Mouse (Mus musculus) thymus, postnatal 0 days (tissue): ENCODE data around the gene Lmntd2. TPM values are rescaled to one million over a fixed set of nuclear protein-coding genes. Genes with fewer than 3 reads are reported as not detected.
A peak's percentile ranks its signal among the peaks of the same experiment; 100 is the strongest.
"Not testable (repeated sequence)": the region's sequence is repeated elsewhere in the genome, so short reads cannot be mapped to it uniquely, and the experiment has no call there.

Experiments
- DNase-seq: peaks from one replicate; pipeline ENCODE4 v3.0.0-alpha.2; 2015; ENCODE audit warnings: low spot score
- polyA plus RNA-seq: library from polyadenylated mRNA; unstranded; fragments of >200 nt; fragmentation: Nextera tagmentation; extraction: Ambion mirVana; gene quantifications from 2 replicates; pipeline ENCODE4 v1.2.1, GENCODE M21; 2015

Gene Lmntd2
- 1.1 and 1.8 TPM in 2 replicates for polyA plus RNA-seq

DNA sequence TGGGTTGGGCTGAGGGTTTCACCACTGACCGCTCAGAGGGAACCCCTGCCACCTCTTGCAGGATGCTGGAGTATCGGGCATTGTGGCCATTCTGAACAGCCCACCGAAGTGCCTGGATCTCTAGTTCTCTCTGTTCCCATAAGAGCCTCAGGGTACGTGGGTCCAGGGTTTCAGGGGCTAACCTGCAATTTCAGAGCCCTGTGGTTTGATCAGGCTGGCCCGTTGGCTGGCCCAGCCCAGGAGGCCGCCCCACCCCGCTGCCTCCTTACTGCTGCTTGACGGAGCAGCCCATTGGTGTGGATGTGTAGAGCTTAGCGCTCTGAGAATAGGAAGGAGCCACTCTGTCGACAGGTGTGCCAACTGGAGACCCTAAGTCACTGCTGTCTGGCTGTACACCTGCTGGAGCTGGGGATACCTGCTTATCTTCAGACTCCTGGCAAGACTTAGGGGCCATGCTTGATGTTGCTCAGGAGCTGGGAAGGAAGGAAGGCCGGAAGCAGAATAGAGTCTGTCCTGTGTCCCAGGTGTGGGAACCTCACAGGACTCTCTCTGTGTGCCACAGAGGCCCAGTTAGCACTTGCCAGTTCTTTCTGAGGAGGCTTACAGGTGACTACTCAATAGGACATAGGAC lies at the start of gene Lmntd2:
TSS of gene Lmntd2 (minus strand) at position 476 of the 631 bp plus-strand sequence.
- no peak for DNase-seq

DNA sequence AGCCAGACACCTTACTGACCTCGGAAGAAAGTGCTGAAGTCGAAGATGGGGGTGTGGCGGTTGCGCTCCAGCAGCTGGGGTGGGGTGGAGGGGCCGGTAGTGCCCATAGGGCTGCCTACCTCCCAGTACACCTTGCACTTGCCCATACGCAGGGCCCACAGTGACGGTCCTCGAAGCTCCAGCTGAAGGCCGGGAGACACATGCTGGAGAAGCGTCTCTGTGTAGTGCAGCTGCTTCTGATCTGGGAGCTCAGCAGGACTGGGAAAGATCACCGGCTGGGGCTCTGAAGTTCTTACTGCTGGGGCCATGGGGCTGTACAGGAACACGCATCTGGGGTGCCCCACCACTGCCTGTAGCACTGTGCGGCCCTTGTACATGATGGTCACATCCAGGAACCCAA lies 49.8 kb upstream of the Lmntd2 start:
- DNase-seq: no peak

DNA sequence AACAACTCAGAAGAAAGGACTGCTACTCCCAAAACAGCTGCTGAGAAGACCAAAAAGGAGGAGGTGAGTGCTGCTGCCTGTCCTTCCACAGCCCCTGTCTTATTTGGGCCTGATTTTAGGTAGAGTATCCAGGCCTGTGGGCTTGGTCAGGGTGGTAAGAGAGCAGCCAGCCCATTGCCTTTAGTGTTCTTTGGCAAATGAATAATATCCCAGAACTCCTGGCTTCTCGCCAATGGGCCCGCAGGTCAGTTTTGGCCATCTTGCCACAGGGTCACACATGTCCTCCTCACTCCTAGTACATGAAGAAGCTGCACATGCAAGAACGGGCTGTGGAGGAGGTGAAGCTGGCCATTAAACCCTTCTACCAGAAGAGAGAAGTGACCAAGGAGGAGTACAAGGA lies 47.6 kb upstream of the Lmntd2 start:
- no peak for DNase-seq

DNA sequence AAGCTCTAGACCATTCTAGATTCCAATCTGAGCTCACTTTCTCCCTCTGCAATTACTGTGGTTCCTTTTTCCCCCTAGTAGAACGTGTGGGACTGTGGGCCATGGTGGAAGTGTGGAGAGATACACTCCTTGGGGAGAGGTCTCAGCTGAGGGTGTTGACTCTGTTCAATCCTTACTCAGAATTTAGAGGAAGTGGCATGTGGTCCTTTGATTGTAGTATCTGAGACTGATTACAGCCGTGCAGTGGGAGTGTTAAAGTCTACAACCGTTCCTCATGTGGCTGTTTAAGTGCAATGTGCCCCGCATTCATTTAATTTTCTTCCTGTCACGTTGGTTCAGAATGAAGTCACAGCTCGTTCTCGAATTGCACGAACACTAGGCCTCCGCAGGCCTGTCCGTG lies 42.3 kb upstream of the Lmntd2 start:
- no peak for DNase-seq

DNA sequence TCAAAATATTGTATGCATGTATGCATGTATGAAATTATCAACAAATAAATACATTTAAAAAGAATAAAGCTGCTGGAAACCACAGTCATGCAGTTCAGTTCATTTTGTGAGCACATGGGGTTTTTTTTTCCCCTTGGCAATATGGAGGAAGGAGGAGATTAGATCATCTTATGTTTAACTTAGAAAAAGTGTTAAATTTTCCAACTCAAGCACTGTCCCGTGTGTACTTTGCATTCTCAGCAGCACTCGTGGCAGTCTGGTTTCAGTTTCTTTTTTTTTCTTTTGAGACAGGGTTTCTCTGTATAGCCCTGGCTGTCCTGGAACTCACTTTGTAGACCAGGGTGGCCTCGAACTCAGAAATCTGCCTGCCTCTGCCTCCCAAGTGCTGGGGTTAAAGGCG lies 36.6 kb upstream of the Lmntd2 start:
- DNase-seq: not testable (repeated sequence)

DNA sequence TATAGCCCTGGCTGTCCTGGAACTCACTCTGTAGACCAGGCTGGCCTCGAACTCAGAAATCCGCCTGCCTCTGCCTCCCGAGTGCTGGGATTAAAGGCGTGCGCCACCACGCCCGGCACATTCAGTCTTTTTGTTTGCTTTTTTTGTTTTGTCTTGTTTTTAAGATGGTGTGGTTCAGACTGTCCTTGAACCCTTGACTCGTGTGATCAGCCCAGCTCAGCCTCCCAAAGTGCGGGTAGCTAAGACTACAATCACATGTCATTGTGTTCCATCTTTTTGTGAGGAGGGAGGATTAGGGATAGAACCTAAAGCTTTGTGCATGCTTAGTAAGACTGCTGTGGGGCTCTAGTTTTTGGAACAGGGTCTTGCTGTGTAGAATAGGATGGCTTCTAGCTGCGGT lies 17.7 kb upstream of the Lmntd2 start:
- DNase-seq: no peak

DNA sequence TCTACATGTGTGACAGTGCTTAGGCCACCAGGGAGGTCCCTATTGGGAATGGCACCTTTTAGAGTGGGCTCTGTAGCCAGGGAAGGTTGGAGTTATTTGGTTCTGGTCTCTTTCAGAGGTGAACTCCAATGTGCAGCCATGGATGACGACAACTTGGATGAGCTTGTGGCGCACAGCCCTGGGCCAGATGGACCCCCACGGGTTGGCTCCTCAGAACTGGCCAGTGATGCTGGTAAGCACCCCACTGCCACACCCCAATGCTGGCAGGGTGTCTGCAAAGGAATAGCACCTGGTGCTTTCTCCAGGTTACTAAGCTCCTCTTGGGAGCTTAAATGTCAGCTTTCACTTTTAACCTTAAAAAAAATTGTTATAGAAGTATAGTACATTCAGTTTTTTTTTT lies 17.2 kb upstream of the Lmntd2 start:
- DNase-seq: no peak

DNA sequence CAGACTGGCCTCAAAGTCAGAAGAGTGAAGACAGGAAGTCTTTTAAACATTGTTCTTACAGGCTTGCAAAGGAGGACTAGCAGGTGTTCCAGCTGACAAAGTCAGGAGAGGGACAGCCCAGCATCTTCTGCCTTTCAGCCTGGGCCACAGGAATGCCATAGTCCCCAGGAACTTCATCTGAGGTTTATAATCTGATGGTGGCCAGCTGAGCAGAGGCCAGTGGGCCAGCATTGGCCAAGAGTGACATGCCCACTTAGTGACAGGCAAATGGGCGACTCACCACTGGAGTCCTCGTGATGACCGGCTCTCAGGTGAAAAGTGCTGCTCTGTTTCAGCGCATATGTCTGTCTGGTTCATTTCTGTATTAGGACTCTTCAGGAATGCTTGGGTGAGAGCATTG lies 16.7 kb upstream of the Lmntd2 start:
- no peak for DNase-seq

DNA sequence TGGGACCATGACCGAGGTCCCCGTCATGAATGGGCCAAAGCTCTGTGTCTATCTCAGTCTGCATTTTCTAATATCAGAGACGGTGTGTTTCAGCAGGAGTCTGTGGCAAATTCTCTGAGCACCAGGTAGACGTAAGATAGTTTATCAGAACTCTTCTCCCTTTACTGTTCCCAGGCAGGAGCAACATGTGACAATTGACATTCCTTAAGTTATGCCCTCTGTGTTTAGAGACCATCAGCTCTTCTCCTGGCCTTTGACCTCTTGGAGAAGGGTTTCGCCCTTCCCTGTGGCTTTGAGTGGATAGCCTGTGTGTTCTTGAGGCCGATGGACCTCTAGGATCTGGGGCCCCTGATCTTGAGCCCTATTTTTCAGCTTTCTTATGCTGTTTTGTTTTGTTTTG lies 15.8 kb upstream of the Lmntd2 start:
- no peak for DNase-seq

DNA sequence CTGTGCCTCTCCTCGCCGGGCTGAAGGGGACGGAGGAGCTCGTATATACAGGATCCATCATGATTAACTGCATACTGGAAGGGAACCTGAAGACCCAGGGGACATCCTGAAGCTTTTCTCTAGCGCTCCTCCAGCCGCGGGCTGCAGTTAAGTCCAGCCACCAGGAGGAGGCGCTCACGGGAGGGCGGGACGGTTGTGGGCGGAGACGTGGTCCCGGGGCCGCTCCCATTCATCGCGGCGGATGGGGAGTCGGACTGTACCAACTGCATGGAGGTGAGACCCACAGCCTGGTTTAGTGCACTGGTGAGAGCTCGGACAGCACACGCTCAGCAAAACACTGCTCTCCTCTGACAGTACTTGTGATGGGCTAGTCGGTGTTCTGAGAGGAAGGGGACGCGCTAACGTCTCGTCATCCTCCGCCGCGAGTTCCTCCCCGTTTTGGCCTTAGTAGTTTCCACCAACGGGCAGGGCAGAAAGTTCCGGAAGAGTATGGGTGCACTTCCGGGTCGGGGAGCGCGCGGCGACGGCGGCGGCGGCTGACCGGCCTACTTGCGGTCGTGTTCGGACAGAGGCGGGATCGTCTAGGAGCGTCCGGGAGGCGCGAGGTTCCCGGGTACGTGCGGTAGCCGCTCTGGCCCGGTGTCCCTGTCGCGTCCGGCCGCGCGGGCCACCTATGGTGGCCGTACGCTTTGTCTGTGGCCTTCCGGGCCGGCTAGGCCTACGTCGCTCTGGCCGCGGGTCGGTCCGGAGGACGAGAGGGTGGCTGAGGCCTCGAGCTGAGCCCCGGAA lies 14.6 kb upstream of the Lmntd2 start, which contains the start of gene Phrf1:
TSS of gene Phrf1 (plus strand) at position 506 of the 789 bp plus-strand sequence.
- DNase-seq: peak; percentile 93

DNA sequence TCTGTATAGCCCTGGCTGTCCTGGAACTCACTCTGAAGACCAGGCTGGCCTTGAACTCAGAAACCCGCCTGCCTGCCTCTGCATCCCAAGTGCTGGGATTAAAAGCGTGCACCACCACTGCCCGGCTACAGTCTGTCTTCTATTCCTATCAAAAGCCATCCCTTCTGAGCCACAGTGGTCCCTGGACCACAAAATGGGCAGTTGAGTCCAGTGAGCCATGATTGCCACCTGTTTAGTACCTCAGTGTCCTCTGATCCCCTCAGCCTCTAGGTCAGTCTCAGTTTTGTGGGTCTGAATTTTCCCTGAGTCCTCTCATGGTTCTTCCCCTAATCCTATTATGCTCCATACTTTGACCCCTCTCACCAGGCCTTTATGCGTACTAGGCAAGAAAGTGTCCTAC lies 13.9 kb upstream of the Lmntd2 start:
- DNase-seq: no peak

DNA sequence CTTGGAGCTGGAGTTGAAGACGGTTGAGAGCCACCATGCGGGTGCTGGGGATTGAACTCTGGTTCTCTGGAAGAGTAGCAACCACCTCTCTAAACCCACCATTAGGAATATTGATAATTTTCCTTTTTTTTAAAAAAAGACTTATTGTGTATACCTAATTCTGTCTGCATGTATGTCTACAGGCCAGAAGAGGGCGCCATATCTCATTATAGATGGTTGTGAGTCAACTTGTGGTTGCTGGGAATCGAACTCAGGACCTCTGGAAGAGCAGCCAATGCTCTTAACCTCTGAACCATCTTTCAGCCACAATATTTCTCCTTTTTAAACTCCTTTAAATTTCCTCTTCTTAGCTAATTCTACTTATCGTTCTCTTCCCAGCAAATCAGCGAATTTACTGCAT lies 12.7 kb upstream of the Lmntd2 start:
- DNase-seq: no peak

DNA sequence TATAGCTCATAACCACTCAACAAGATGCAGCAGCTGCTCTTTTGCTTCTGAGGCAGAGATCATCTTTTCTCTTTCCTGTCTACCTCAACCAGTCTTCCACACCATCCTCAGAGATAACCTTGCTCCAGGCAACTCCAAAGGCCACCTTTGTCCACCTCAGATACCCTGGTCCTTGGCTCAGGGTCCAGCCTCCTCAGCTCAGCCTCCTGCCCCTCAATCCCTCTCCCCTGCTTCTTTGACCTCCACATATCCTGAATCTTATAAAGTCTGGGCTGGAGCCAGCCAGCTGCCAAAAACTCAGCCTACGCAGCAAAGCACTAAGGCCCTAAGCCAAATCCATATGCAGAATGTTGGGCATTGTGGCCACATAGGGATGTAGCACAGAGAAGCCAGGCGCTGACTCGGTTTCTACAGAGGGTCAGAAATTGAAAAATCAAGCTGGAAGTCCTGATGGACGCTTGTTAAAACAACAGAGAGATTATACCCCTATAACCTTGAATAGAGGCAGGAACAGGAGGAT lies 8.9 kb upstream of the Lmntd2 start:
- DNase-seq: no peak

DNA sequence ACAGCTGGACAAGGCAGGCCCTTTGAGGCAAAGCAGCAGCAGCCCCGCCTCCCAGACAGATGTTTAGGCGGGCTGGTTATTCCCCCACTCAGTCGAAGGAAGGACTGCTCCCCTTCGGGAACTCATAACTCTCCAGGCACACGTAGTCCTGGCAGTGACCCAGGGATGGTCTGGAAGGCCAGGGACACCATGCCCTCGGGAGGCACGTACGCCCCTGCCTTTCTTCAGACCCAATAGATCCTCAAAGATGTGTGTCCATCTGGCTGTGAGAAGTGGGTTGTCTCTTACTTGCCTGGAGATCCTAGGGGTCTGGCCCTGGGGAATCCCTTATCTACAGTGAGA lies 8.2 kb upstream of the Lmntd2 start:
- DNase-seq: no peak

DNA sequence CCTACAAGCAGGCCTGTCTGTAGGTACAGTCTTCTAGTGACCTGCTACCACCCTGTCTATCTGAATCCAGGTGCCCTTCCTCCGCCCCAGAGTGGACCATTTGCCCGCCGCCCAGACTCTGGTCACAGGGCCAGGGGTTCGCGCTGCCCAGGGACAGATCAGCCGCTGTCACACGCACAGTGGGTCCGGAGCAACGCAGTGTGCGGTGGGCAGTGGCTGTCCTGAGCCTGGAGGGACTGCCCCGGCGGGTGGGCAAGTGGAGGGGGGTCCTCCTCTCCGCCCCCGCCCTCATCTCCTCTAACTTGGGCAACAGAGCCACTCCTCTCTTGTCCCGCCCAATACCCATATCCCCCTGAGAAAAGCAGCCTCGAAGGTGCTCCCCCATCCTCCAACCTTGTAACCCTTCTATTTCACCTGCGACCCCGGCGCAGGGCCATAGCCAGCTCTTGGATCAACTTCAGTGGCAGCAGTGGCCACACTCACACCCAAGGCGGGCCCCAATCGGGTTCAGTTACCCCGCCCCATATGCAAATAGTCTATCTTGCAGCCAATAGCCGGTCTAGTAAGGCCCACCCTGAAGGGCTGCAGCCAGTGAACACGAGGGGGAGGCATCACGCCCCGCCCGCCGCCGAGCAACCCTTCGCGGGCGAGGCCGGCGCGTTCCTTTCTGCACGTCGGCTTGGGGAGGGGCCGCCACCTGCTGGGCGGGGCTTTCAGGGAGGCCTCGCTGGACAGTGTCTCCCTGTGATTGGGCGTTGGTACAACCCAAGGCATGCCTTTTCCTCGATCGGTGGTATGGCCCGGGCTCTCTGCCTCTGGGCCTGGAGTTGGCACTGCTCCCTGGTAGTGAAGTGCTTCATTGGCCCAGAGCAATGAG lies 7.6 kb upstream of the Lmntd2 start:
- DNase-seq: peak; percentile 96

DNA sequence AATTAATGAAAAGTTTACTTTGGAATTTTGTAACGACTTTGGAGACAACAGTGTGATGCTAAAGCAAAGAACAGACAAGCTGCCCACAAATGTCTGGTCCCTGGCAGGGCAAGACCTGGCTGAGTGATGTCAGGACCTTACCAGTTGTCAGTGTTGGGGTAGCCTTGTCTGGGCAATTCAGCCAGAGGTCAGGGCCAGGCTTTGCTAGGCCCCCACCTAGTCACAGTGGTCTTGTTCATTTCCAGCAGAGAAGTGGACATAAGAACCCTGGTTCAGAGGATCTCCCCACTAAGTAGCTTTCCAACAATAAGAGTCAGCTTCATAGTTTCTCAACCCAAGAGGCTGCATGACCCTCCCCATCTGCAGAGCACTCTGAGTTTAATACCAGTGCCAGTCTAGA lies 6.5 kb upstream of the Lmntd2 start:
- no peak for DNase-seq

DNA sequence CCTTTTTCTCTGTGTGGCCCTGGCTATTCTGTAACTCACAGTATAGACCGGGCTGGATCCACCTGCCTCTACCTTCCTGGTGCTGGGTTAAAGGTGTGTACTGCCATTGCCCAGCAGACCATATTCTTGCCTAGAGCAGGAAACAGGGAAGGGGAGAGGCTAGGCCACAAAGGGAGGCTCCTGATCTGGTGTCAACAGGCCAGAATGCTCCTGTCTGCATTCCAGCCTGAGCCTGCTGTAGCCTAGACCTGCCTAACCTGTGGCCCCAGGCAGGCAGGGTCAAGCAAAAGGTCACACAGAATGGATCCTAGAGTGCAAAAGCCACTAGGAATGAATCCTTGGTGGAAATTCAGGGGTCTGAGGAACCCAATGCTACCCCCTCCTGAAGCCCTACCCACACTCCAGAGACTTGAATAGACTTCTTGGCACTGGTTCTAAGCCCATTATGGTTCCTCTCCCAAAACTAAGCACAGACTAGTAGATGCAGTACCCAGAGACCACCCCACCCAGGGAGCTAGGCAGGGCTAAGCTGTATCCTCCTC lies 5.7 kb upstream of the Lmntd2 start:
- DNase-seq: no peak

DNA sequence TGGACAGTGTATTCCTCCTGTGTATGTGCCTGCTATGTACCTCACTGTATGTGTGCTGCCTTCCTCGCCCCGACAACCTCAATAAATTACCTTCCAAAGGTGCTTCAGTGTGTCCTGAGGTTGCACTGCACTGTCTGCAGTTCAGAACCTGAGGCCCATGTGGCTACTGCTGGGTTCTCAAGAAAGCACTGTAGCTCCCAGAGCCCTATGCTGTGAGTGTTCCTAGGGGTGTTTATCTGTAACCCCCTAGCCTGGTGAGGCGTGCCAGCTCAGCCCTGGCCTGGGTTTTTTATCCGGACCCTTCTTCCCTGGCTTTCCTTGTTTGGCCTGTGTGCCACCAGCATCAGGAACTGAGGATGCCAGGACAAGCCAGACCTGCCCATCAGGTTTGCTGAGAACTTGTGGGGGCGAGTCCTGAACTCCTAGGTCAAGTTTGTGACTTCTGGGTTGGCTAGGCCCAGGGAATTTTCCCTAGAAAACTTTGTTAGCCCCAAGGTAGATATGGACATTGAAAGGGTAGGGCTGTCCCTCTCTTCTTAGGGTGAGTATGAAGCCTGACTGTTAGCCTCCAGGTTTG lies 4.8 kb upstream of the Lmntd2 start:
- no peak for DNase-seq

DNA sequence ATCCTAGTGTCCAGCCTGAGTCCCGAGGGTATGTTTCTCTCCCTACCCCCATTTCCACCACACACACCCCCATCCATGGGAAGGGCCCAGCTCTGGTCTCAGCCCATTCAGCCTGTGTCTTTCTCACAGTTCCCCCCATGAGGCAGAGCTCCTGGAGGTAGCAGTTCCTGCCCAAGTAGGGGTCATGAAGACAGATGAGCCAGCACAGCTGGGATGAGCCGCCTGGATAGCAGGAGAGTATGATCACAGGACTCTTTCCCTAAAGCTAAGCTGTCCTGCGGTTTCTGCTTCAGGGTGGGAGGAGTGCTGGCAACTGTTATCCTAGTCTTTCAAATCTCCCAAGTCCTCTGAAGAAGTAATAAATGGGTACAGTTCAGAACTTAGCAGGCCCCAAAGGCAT lies 4.3 kb upstream of the Lmntd2 start:
- no peak for DNase-seq

DNA sequence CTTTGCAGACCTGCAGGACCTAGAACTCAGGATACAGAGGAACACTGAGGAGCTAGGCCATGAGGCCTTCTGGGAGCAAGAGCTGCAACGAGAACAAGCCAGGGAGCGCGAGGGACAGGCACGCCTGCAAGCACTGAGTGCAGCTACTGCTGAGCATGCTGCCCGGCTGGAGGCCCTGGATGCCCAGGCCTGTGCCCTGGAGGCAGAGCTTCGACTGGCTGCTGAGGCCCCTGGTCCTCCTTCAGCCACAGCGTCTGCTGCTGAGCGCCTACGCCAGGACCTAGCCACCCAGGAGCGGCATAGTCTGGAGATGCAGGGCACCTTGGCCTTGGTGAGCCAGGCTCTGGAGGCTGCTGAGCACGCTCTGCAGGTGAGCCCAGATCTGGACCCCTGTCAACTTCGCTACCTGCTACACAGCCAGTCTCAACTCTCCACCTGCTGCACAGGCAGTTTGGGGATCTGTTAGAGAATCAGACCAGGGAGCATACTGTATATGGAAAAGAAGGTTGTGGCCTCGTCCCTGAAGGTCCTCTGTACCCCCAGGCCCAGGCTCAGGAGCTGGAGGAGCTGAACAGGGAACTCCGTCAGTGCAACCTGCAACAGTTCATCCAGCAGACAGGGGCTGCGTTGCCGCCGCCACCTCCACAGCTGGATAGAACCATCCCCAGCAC lies 3.6 kb upstream of the Lmntd2 start:
- DNase-seq: no peak

DNA sequence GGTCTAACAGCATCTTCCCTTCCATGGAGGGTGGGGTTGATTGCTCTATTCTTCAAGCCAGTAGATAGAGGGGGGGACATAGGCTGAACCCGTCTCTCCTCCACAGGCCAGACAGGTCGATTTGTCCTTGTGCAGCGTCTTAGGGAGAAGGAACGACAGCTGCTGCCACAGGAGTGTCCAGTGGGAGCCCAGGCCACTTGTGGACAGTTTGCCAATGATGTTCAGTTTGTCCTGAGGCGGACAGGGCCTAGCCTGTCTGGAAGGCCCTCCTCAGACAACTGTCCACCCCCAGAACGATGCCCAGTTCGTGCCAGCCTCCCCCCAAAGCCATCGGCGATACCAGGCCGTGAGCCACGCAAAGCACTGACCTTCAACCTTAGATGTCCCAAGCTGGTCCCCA lies 3.0 kb upstream of the Lmntd2 start:
- DNase-seq: no peak
